Mouse (Mus musculus): ENCODE measurements around the gene Washc2.
"Not testable (repeated sequence)": the region's sequence is repeated elsewhere in the genome, so short reads cannot be mapped to it uniquely, and the experiment has no call there.

Gene Washc2

DNA sequence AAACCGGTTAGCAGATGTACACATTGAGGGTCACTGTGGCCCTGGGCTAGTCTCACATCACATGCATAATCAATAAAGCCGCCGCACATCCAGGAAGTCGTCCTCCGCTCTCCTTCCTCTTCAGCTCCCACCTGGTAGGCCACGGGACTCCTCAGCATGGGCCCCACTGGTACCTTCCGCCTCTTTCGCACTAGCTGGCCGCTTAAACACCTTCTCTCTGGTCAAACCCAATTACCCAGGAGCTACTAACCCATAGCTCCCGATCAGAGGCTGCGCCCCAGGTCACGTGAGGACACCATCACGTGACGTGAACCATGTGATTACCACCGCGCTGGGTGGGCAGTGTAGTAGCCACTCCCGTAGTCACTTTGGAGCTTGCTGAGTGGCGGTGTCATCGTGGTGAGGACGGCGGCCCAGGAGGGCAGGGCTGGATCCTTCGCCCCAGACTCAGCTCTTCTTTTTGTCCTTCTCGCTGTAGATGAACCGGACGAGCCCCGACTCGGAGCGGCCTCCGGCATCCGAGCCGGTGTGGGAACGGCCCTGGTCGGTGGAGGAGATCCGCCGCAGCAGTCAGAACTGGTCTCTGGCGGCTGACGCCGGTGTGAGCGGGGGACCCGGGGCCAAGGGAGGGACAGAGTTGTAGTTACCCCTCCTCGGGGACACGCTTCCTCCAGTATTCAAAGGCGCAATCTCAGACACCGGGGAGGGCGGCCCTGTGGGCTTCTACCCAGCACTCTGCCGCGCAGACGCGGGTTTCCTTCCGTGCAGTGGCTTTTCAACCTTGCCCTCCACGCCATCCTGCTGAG is at the start of gene Washc2:
Washc2 (plus strand) TSS at position 310 of the 806 bp plus-strand sequence.
- in situ Hi-C loops (cut with MboI; ENCODE audit: low sequenced_read_pairs), result no loop called here

DNA sequence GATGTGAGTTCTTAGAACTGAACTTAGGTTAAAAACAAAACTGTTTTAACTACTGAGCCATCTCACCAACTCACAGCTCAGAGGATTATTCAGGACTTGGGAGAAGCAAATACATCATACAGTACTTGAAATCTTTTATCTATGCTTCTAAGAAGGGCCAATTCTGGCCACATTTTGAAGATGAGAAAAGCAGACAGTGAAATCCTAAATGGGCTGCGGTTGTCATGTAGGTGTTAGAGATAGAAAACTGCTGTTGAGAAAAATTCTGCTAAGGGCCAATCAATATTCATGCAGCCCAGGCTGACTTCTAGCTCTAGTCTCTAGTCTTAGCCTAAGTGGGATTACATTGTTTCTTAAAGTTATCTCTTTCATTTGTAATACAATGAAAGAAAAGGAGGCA is 41.5 kb upstream of the Washc2 start:
- in situ Hi-C loops (cut with MboI; ENCODE audit: low sequenced_read_pairs), result no loop called here

DNA sequence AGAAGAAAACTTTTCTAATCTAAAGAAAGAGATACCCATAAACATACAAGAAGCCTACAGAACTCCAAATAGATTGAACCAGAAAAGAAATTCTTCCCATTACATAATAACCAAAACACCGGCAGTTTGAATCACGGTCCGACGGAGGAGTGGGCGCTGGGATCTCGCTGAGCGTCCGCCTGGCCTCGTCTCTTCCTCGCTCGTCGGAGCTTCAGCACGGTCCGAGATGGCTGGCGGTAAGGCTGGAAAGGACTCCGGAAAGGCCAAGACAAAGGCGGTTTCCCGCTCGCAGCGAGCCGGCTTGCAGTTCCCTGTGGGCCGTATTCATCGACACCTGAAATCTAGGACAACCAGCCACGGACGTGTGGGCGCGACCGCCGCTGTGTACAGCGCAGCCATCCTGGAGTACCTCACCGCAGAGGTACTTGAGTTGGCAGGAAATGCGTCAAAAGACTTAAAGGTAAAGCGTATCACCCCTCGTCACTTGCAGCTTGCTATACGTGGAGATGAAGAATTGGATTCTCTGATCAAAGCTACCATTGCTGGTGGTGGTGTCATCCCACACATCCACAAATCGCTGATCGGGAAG is 34.2 kb upstream of the Washc2 start:
- in situ Hi-C loops (cut with MboI; ENCODE audit: low sequenced_read_pairs), result not testable (repeated sequence)

DNA sequence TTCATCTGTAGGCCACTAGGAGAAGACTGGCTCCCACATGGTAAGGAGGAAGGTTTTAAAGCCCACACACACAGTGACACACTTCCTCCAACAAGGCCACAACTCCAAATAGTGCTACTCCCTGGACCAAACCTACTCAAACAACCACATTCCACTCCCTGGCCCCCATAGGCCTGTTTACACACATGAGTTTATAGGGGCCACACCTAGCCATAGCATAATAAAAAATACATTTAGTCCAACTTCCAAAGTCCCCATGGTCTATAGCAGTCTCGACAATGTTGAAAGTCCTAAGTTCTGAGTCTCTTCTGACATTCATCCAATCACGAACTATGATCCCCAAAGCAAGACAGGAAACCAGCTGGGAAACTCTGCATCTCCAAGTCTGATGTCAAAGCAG is 29.5 kb upstream of the Washc2 start:
- in situ Hi-C loops (cut with MboI; ENCODE audit: low sequenced_read_pairs), result no loop called here

DNA sequence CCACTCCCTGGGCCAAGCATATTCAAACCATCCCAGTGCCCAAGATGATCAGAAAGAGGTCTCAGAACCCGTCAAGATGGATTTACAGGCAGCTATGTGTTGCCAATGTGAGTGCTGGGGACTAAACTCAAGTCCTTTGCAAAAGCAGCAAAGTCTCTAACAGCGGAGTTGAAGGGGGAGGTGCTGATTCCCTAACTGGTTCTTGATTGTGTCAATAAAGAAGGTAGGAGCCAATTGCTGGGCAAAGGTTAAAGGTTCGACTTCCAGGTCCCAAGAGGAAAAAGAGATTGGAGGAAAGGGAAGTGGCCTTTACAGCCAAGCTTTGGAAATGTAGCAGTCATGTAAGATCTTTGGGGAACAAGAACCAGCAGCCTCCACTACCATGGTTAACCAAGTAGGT is 27.1 kb upstream of the Washc2 start:
- in situ Hi-C loops (cut with MboI; ENCODE audit: low sequenced_read_pairs), result no loop called here

DNA sequence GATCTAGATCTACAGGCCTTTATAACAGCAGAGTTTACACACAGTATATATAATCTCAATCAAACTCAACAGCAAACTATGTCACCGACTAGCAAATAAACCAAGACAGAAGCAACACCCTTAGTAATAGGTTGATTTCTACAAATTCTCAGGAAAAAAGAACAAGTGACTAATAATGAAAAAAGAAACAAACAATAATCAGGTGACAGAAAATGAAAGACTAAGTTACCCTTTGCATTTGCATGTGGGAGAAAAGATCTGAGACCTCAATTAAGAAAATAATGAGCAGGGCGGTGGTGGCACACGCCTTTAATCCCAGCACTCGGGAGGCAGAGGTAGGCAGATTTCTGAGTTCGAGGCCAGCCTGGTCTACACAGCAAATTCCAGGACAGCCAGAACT is 24.3 kb upstream of the Washc2 start:
- in situ Hi-C loops (cut with MboI; ENCODE audit: low sequenced_read_pairs), result no loop called here

DNA sequence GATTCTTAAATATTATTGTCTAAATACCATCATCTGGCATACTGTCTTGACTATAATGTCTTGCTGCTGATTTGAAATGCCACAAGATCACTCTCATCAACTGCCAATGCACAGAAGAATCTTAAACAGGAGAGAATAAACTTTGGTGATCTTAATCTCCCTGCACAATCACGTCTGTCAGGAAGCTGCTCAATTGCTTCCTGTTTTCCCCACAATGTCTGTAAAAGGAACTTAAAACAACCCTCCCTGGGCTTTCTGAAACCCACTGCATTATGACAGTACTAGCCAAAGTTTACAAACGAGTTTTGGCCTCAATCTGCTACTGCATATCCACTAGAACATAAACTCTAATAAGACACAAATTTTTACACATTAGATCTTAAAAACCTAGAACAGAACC is 21.4 kb upstream of the Washc2 start:
- in situ Hi-C loops (cut with MboI; ENCODE audit: low sequenced_read_pairs), result no loop called here

DNA sequence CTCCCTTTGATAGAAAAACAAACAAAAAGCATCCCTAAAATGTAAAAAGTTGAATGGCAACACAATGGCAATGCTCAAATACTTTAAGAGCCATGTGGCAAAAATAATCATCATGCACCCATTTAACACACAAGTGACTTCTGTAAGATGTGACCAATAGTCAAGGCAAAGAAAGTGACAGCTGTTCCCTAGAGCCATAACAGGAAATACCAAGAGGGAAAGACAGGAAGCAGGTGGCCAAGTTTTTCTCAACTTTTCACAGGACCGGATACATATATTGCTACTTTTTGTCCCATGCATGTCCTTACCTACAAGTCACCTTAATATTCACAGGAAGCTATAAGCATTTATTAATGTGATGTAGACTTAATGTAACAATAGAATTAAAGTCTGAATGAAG is 18.4 kb upstream of the Washc2 start:
- in situ Hi-C loops (cut with MboI; ENCODE audit: low sequenced_read_pairs), result no loop called here

DNA sequence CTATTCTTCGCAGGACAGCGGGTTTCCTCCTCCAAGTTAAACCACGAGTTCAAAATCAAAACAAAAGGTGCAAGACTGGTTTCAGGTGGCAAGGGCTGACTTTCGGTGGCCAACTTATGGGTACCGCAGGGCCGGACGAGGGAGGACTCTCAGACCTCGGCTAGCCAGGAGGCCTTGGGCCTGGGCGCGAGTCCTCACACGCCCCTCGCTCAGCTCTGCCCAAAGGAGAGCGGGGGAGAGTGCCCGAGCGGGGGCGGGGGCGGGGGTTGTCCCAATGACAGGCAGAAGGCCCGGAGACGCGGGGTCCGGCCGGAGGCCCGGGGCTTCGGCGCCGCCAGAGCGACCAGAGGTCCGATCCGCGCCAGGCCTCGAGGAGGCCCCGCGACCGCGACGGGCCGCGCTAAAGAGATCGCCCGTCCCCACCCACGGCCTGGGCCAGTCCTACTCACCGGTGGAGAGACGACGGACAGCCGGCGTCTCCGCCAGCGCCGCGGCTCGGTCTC is 15.0 kb upstream of the Washc2 start:
- in situ Hi-C loops (cut with MboI; ENCODE audit: low sequenced_read_pairs), result no loop called here

DNA sequence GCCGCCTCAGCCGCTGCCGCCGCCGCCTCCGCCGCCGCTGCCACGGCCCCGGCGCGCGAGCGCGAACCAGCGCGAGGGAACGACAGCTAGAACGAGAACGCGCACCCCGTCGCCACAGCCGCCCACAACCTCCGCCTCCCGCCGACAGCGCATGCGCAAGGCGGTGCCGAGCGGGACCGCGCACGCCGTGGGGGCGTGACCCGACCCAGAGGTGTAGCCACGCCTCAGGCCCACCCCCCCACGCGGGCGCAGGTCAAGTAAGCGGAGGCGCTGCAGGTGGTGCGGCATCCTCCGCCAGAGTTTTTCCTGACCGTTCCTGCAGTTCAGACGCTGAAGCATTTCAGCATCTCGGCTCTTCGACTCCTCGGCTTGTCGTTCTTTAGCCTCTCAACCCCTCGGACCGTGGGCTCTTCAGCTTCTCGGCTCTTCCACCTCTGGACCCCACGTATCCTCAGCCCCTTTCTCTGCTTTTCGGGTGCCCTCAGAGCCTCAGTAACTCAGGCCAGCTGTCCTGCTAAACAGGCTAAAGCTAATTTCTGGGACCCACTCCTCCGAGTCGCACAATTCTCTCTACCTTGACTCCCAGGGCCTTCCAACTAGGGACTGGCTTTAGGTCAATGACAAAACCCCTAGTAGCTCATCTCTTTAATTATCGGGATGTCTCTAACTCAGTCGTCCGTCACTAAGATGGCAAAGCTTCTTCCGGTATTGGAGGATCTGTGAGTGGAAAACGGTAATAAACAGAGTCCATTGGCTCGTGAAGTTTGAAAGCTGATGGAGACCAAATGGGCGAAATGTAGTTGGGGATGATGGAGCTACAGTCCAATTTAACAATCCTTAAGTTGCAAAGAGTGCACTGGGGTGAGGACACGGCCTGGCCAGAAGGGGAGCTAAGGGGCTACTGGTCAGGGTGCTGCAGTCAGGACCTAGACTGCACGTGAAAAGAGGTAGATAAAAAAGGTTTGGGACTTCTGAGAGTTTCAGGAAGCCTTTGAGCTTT is 14.1 kb upstream of the Washc2 start, which contains the start of gene Tmcc1:
Tmcc1 (minus strand) TSS at position 93 of the 1,000 bp plus-strand sequence.
- in situ Hi-C loops (cut with MboI; ENCODE audit: low sequenced_read_pairs), result no loop called here

DNA sequence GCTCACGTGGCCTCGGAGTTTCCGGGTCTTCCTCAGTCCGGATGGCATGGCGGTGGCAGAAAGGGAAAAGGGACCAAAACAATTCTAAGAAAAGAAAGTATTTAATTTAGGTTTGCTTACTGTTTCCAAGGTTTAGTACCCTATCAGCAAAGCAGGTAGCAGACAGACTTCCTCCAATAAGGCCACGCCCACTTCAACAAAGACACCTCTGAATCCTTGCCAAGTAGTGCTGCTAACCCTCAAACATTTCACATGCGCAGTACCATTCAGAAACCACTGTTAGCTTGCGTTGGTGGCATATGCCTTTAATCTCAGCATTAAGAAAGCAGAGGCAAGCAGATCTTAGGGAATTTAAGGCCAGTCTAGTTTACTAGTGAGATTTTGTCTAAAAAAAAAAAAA is 12.0 kb upstream of the Washc2 start:
- in situ Hi-C loops (cut with MboI; ENCODE audit: low sequenced_read_pairs), result no loop called here

DNA sequence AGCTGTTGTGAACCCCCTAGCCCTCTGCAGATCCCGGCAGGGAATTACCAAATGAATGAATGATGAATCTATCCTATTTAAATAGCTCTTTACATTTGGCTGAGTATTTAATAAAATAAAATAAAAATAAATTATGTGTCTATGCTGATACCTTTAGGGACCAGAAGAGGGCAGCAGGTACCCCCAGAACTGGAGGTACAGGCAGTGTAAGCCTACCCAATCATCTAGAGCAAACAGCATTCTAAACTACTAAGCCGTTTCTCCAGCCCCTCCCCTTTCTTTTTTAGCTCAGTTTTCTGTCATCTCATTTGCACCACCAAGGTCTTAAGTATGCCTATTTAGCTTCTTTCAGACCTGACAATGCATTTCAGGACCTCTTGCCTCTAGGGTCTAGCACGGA is 9.7 kb upstream of the Washc2 start:
- in situ Hi-C loops (cut with MboI; ENCODE audit: low sequenced_read_pairs), result no loop called here

DNA sequence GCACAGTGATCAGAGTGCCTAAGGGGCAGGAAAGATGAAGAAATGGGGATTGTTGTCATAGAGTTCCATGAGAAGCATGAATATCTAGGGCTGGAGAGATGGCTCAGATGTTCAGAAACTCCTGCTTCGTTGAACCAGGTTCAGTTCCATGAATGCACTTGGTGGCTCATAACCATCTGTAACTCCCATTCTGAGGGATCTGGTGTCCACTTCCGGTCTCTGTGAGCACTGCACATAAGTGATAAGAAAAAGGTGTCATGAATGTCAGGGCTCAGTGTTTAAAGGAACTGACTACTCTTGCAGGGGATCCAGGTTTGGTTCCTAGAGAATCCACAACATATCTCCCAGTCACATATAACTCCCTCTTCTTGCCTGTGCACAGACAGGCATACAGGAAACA is 8.2 kb upstream of the Washc2 start:
- in situ Hi-C loops (cut with MboI; ENCODE audit: low sequenced_read_pairs), result no loop called here

DNA sequence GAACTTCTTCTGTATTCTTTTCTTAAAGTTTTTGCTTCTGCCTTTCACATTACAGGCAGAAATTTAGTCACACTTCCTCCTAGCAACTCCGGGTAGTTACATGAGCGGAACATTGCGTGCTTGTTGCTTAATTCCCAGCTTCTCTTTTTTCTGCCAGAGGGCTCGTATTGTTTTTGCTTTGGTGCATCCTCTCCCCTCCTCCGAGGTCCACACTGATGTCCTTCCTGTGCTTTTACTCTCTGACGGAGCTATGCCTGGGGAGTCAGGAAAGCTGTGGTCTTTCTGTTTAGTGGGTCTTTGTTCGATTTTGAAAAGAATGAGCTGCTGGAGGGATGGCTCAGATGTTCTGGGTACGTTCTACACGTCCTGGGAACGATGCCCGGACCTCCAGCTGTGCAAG is 19.9 kb downstream of the Washc2 start:
- in situ Hi-C loops (cut with MboI; ENCODE audit: low sequenced_read_pairs), result no loop called here

DNA sequence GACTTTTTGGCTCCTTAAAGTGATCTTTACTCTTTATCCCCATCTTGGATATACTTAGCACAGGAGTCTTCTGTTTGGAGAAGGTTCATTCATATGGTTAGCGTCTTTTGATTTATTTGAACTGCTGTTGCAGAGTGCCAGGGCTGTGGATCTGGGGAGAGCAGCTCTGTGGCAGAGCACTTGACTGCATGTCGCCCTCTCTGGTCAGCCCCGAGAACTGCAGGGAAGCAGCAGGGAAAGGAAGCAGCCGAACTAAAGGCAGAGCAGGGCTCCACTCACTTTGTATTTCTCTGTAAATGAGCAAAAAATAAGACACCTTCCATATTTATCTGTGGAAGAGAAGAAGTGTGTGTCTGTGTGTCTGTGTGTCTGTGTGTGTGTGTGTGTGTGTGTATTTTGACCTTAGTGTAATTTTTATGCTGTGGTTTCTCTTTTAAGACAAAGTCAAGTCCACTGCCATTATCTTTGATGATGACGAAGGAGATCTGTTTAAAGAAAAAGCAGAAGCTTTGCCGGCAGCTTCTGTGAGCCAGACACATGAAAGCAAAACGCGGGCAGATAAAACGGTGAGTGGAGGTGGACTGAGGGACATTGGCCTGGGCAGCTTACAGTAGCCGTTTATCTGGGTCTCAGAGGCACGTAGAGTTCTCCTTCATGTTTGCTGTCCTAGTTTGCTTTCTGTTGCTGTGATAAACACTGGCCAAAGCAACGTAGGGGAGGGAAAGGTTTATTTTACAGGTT is 21.1 kb downstream of the Washc2 start:
- in situ Hi-C loops (cut with MboI; ENCODE audit: low sequenced_read_pairs), result no loop called here

DNA sequence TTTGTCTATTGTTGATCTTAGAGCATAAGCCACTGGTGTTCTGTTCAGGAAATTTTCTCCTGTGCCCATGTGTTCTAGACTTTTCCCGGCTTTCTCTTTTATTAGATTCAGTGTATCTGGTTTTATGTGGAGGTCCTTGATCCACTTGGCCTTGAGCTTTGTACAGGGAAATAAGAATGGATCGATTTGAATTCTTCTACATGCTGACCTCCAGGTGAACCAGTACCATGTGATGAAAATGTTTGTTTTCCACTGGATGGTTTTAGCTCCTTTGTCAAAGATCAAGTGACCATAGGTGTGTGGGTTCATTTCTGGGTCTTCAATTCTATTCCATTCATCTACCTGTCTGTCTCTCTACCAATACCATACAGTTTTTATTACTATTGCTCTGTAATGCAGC is 27.0 kb downstream of the Washc2 start:
- in situ Hi-C loops (cut with MboI; ENCODE audit: low sequenced_read_pairs), result not testable (repeated sequence)

DNA sequence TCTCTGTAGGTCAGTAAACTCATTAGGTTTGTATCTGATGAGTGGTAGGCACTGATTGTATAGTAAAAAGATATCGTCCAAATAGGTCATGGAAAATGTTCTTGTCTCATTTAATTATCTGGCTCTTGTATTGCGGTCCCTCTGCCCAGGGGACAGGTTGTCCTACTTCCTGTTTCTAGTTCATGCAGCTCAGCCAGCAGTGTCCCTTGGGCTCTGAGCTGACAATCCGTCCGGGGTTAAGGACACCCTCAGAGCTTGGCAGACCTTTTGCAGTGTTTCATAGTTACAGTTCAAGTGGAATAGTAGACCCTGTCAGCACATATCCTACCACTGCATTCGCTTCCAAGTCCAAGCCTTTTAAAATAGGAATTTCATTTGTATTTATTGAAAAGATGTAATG is 27.5 kb downstream of the Washc2 start:
- in situ Hi-C loops (cut with MboI; ENCODE audit: low sequenced_read_pairs), result no loop called here

DNA sequence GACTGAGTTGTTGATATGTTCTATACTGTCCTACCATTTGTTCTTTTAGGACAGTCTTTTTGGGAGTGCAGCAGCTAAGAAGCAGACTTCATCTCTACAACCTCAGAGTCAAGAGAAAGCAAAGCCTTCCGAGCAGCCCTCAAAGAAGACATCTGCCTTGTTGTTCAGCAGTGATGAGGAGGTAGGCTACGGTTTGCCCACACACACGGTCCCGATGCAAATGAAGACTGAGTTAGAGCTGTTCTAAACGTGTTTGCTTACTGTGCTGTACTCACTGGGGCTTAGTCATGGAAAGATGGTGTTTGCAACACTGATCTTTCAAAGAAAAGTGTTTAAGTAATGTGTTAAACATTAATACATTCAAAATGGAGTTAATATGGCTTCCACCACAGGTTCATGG is 30.2 kb downstream of the Washc2 start:
- in situ Hi-C loops (cut with MboI; ENCODE audit: low sequenced_read_pairs), result no loop called here

DNA sequence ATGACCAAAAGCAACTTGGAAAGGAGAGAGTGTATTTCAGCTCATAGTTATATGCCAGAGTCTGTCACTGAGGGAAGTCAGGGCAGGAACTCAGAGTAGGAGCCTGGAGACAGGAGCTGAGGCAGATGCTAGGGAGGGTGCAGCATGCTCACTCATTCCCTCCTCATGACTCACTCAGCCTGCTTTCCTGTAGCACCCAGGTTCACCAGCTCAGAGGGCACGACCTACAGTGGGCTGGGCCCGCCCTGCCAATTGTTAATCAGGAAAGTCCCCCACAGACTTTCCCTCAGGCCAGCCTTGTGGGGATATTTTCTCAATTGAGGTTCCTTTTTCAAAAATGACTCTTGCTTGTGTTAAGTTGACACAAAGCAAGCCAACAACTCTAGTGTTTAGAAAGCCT is 32.5 kb downstream of the Washc2 start:
- in situ Hi-C loops (cut with MboI; ENCODE audit: low sequenced_read_pairs), result no loop called here

DNA sequence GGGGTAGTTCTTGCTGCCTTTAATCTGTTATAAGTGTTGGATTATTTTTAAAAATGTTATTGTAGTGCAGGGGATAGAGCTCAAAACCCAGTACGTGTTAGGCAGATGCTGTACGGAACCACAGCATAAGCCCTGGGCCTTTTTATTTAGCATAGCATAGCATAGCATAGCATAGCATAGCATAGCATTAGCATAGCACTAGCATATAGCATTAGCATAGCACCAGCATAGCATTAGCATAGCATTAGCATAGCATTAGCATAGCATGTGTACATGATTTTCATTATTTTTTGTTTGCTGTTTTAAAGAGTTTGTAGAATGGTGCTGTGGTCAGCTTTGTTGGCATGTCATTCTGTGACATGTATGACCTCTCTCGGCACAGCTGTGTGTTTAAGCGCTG is 51.8 kb downstream of the Washc2 start:
- in situ Hi-C loops (cut with MboI; ENCODE audit: low sequenced_read_pairs), result no loop called here

DNA sequence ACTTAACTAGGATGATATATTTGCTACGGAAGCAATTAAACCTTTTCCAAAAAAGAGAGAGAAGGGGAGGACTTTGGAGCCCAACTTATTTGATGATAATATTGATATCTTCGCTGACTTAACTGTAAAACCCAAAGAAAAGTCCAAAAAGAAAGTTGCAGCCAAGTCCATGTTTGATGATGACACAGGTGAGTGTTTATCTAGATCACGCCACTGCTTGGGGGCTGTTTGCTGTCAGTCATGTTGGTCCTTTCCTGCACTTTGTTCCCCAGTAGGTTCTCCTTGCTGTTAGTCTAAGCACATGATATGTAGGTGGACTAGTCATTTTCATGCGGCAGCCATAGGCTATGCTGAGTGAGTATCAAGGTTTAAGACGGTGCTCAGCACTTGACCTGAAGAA is 52.6 kb downstream of the Washc2 start:
- in situ Hi-C loops (cut with MboI; ENCODE audit: low sequenced_read_pairs), result no loop called here

Data from CH12F3 (cell line).